Mouse (Mus musculus) CH12.LX (cell line): ENCODE measurements around the gene Pdss2.

Experiments
- ETS1 ChIP-seq: conservative IDR thresholded peaks from 2 replicates; pipeline ENCODE4 v1.6.1; 2012; ENCODE audit warnings: low read depth, mild to moderate bottlenecking, inconsistent platforms, low read length, improper control_type of control experiment, moderate library complexity
- POLR2A ChIP-seq: IDR thresholded peaks from 2 replicates; pipeline ENCODE4 v1.6.1; 2011; ENCODE audit warnings: low read depth, mild to moderate bottlenecking, improper control_type of control experiment, low read length
- TBP ChIP-seq: conservative IDR thresholded peaks from 2 replicates; pipeline ENCODE4 v1.6.1; 2011; ENCODE audit warnings: low read depth, low read length, improper control_type of control experiment

GRCm38 (mm10) chr10:43180313-43180912 is 40.9 kb upstream of the Pdss2 start:
- TF ChIP-seq ETS1 (no peak), TBP (no peak), POLR2A (no peak)
